Mouse (Mus musculus) small intestine, adult 2 months (tissue): ENCODE results near the gene Sptbn2.

Source experiments
- CTCF ChIP-seq: fragments of 200-500 bp; IDR thresholded peaks from 2 replicates; pipeline ENCODE4 v1.5.1; 2012; ENCODE audit warnings: low read depth, mild to moderate bottlenecking, control low read depth, inconsistent platforms, low read length, moderate library complexity, mixed read lengths; ENCODE audit not compliant: insufficient replicate concordance, insufficient read length; ENCODE audit errors: extremely low read depth
- POLR2A ChIP-seq: fragments of 200-500 bp; IDR thresholded peaks from 2 replicates; pipeline ENCODE4 v1.6.1; 2012; ENCODE audit warnings: low read depth, mild to moderate bottlenecking, control low read depth, inconsistent platforms, low read length, moderate library complexity

DNA sequence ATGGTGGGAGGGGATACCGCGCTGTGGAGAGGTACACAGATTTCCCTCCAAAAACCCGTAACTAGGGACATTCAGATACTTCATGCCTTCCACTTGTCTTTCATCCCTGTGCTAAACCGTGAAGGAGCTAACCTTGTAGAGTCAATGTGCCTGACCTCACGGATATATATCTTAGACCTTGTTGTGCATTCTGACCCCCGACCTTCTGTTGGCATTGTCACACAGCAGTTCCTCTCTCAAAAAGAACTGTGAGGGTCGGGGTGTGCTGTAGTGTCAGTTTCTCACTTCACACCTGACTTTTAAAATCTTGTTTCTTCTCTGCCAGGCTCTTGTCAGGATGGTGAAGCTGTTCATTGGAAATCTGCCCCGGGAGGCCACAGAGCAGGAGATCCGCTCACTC lies 46.0 kb downstream of the Sptbn2 start:
- TF ChIP-seq POLR2A (no peak), CTCF (no peak)
